Mouse (Mus musculus) adrenal gland, postnatal 14 days (tissue): ENCODE measurements at regions not wholly inside any gene's neighbourhood (a gene's known extent, or its start where the extent isn't known, plus 50 kb on each side); places are given as distances from the start of the nearest gene placed in this dataset.
"Not testable (repeated sequence)": the region's sequence is repeated elsewhere in the genome, so short reads cannot be mapped to it uniquely, and the experiment has no call there.

ENCODE experiments used
- DNase-seq: peaks from one replicate; pipeline ENCODE4 v3.0.0; 2021; ENCODE audit warnings: mixed read lengths

DNA sequence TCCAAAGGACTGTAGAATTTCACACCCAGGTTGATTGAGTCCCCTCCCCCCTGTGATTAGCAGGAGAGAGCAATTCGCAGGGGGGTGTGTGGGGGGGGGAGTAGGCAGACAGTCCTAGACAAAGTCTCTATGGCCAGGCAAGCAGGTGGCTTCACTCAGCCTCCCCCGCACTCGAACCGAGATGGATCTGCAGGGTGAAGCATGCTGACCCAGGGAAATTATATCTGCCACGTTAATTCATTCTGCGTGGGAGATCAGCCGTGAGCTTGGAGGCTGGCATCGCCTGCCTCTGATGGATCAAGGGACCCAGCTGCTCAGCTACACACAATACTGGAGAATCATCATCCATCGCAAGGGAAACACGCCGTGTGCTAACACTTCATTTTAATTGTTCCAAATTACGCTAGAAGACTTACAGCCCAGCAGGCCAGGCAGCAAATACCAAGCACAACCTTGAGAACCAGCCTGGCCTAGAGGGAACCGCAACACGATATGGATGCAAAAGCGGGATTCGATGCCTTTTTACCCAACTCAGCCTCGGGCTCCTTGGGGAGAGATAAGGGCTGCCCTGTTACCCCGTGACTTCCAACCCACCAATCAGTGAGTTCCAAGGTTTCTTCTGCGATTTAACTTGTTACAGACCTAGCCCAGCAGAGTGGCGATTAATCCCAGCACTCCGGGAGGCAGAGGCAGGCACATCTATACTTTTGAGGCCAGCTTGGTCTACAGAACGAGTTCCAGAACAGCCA, 137.7 kb upstream of the Top1 start:
- no peak for DNase-seq

DNA sequence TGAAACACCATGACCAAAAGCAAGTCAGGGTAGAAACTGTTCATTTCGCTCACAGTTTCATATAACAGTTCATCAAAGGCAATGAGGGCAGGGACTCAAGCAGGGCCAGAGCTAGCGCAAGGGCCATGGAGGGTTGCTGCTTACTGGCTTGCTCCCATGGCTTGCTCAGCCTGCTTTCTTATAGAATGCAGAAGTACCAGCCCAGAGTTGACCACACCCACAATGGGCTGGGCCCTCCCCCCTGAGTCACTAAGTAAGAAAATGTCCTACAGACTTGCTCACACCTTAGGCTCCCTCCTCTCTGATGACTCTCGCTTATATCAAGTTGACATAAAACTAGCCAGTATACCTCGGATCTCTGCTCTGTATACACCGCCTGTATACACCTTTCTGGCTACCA, 135.5 kb upstream of the Top1 start:
- no peak for DNase-seq

- DNase-seq = no peak
Observed at GRCm38 (mm10) chr2:160510635-160511421, 134.9 kb upstream of the Top1 start.

DNA sequence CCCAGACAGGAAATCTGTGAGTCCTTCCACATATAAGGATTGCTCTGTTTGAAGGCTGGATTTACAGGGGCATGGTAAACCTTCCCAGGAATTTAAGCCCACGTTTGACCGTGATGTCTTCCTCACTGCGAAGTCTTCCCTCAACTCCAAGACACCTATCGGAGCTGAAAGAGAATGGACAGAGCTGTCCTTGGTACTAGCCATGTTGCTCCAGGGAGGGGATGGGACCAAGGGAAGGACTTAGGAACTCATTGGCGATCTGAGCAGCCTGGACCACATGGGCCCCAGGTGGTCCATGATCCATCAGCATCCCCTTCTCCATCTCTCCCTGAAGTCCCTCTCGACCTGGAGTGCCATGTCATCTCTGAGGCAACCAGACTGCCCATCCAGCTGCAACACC, 130.1 kb upstream of the Top1 start:
- DNase-seq = no peak

DNA sequence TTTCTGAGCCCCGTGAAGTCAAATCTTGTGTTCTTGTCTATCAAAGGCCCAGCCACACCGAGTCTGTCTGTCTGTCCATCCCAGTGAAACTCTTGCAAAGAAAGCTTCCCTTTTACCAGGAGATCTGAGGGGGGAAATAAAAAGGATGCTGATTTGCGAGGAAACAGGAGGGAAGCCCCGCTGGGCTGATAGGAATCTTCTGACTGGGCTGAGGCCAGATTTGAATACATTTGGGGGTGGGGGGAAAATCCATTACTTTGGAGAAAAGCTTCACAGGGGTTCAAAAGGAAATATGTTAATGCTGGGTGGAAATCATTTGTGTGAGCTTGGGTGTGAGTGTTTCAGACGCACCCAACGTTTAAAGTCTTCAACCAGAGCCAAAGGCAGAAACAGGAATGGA, 129.2 kb upstream of the Top1 start:
- DNase-seq = no peak

DNA sequence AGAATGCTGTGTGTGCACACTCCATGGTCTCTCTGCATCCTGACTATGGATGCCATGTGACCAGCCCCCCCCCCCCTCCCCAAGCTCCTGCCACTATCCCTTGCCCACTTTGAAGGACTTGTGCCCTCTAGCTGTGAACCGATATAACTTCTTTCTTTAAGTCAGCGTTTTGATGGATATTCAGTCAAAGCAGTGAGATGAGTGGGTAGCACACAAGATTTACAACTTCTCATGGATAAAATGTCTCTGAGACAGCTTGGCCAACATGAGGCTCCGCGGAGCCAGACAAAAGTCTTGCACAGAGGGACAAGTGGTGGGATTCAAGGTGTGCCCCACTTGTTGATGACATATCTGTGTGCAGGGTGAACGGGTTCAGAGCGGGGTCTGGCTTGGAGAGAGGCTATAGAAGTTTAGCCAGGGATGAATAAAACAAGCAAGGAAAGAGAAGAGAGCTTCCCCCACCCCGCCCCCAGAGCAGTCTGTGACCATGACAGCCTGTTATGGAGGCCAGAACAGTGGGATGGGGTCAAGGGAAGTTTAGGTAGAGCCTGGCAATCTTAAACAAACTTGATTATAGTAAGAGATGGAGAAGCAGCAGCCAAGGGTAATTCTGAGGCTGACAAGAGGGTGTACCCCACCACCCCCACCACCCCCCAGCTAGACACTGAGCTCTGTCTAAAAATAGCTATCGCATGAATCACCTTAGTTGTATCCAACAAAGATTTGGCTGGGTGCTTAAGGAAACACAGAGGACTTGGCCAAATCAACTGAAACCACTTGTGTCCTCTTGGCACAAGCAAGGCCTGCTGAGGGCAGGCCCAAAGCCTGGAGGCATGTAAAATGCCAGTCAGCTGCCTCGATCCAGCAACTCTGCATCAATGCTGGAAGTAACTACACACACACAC, 120.1 kb upstream of the Top1 start:
- peak; percentile 27 for DNase-seq

DNA sequence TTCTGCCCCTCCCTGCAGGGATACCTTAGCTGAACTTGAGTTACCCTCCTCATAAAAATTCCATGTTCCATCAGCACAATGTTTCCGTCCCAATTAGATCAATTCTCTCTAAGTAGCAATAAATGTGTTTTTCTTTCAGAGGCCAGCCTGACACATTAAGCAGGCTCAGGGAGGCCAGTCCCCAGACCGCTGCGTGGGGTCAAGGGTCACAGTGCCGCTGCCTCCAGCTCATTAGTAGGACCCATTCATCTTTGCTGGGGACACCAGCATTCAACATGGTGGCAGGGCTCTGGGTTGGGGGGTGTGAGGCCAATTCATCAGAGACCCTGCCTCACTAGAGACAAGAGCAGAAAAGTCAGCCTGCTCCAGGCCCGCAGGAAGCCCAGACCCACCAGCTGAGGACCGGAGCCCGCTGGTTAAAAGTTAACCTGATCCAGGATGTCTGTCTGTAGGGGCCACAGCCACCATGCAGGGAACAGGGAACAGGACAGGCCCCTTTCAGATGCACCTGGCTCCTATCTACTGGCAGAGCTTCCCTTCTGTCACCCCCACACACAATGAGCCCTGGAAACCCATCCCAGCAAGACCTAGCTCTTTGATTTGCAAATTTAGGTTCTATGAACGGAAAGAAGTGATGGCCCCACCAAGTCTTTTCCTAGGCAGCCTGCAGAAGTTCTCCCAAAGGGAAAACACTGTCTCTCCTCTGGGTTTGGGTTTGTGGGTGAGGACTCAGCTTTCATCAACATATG, 119.1 kb upstream of the Top1 start:
- DNase-seq = no peak

DNA sequence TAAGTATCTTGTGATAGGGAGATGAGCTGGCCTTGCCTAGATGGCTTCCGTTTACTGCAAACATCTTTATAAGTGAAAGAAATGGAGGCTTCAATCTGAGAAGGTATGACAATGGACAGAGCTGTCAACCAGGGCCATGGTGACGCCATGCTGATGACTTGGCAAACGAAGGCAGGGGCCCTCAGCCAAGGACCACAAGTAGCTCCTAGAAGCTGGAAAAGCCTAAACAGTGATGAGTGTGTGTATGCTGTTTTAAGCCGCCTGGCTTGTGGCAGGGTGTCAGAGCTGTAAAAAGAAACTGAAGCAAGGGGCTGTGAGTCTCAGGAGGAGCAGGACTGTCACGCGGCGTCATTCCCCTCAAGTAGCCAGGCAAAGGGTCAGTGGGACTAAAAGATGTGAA, 116.4 kb upstream of the Top1 start:
- no peak for DNase-seq

DNA sequence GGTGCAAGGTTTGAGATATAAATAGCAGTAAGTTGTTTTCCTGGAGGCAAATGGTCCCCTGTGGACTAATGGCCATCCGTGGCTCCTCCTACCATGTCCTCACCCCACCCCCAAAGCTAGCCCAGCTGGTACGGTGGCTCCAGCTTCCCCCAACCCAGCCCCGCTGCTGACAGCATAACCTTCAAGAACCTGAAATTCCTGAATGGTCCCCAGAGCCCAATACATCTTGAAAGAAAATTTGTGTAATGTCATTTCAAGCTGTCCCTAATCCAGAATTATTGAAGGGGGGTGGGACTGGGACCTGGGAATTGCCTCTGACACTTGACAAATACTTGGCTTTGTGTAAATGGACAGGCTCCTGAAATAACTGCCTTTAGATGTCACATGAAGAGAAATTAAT, 115.3 kb upstream of the Top1 start:
- DNase-seq = peak; percentile 24

- no peak for DNase-seq
Observed at GRCm38 (mm10) chr2:160537319-160537719, 108.4 kb upstream of the Top1 start.

GRCm38 (mm10) chr2:160545527-160545926, 100.2 kb upstream of the Top1 start:
- no peak for DNase-seq

DNA sequence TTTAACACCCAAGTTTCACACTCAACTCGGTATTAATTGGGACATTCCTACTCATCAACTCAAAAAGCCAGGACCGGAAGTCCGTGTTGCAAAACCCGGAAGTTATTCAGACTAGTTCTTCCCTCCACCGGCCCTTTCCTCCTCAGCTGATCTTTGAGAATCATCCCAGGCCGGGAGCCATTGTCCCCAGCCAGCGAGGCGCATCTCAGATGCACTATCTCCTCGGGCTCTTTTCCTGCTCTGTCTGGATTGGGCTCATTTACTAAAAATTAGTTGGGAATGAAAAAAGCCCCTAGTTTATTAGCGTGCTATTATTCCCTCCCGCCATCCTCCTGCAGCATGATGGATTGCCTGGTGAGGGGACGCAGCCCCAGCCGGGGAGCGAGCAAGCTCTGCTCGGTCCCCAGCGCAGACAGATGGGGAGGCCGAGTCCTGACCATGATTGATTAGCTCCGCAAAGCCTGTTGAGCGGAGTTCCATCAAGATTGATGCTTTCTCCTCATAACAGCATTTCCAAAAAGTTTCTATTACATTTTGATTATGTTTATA, 93.5 kb upstream of the Top1 start:
- no peak for DNase-seq

GRCm38 (mm10) chr2:160561711-160562110, 84.0 kb upstream of the Top1 start:
- DNase-seq = no peak

DNA sequence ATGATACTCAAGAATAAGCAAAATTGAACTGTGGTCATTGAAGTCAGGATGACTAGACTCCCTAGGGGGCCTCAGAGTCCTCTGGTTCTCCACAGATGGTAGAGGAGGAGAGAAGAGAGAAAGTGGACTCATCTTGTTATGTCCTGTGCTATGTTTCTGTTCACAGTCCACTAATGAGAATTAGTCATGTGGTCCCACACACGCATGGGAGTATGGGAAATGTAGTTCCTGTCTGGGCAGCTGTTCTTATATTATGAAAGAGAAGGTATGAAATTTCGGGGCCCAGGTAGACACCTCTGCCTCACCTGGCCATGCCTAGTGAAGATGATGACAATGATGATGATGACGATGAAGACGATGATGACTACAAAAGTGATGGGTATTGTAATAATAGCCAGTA, 77.9 kb upstream of the Top1 start:
- DNase-seq = no peak

DNA sequence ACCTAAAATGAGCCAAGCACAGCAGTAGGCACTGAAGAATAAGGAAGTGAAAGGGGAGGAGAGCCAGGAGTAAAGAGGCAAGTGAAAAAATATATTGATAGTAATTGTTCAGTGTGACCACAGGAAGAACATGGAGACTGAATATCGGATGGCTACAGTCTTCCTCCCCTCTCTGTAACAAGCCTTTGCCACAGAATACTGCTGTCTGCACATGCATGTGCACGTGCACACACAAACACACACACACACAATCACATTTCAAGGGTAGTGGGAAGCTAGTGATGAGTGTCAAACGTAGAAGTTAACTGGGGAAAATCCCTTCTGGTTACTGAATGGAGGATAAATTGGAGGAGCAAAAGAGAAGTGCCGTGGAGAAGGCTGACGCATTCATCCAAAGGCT, 76.2 kb upstream of the Top1 start:
- DNase-seq = no peak

DNA sequence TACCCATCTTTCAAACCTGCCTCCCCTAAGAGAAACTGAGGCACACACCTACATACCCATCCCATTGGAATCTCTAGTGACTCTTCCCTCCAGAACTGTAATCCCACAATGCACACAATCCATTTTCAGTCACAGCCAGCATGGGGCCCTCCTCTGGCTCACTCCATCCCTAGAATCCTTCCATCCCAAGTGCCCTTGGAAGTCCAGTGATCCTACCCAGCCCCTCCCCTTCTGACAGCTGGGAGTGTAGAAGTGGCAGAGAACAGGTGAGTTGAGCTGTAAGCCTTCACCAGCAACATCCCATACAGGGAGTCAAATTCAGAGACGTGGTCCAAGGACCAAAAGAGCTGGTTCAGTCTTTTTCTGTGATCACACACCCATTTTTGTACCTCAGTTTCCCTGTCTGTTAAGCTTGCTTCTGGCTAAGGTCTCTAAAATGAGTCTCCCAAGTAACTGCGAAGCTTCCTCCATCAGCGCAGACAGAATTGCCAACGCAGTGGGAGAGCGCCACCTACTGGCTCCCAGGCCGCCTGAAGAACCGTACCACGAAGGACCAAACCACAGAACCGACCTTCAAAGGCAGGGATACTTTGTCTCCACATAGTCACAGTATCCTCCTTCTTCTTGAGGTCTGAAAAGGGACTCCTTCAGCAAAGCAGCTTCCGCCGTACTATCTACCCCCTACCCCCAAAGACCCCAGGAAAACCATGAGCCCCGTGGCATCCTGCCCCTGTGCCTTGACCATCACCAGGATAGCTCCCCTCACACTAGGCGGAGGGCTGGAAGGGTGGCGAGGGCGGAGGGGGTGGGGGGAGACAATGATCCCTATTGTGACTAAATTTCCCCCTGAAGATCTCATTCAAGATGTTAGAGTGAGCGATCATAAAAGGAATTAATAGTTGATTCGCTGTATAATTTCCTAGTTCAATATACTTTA, 67.0 kb upstream of the Top1 start:
- DNase-seq = peak; percentile 90

- no peak for DNase-seq
Observed at GRCm38 (mm10) chr2:160580250-160580649, 65.4 kb upstream of the Top1 start.

DNA sequence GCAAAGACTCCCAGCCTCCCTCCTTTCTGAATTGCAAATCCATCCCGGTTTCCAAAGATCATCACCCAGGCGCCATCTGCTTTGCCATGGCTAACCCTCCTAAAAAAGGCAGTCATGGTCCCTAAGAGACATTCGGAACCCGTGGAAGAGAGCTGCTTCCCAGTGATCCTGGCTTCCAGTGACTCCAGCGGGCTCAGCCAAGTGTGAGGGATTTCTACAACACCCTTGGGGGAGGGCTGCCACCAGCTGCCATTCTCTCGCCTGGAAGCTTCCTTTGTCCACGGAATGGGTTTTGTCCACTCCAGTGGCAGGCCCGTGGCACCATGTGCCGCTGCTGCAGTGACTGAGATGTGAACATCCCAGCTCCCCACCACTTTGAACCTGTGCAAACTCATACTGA, 64.7 kb upstream of the Top1 start:
- DNase-seq = no peak

- DNase-seq = not testable (repeated sequence)
Observed at GRCm38 (mm10) chr2:160583034-160583433, 62.7 kb upstream of the Top1 start.

DNA sequence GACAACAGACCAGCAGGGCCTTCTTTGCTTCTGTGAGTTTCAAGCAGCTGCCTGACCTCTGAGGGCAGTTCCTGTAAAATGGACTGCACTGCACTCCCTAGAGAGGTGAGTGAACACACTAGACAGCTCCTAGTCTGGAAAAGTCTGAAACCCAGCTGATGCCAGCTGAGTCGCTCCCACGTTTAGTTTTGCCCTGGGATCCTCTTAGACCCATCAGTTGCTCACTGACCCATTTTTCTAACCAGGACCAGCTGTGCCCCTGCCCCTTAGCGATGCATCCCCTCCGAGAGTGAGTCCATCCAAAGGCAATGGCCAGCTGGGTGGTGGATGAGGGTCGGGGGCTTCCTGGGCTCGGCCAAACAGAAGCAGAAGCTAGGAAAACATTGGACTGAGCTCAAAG, 62.2 kb upstream of the Top1 start:
- DNase-seq = no peak

DNA sequence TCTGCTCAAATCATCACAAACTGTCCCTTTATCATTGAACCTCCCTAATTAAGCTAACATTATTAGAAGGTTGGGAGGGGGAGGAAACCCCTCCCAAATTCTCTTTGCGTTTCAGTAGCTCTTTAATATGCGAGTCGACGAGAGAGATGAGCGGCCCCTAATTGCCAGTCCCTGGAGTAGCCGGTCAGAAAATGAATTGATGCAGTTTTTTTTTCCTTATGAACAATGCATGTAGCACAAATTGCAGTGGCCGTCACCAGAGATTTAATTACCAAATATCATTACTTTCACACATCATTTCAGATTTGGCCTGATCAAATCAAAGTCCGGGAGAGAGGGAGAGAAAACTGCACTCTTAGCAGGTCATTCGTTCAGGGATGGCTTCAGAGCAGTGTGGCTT, 61.1 kb upstream of the Top1 start:
- DNase-seq = no peak
